Mouse (Mus musculus) frontal cortex, adult 2 months (tissue): Measurements from ENCODE around the gene Endou. TPM values are rescaled to one million over a fixed set of nuclear protein-coding genes. Genes with fewer than 3 reads are reported as not detected.

Source experiments
- DNase-seq, 2 experiments: peaks; one replicate each; pipeline ENCODE4 v3.0.0; 2022; ENCODE audit warnings: low spot score in 1 of 2; ENCODE audit errors: extremely low spot score in 1 of 2
- polyA plus RNA-seq: library from polyadenylated mRNA; depleted of rRNA; stranded (reverse); fragments of >200 nt; gene quantifications from 2 replicates; pipeline ENCODE4 v1.2.3, GENCODE M21; 2012

The Endou gene
- polyA plus RNA-seq, 1 experiment, result 1.0 TPM

GRCm38 (mm10) chr15:97730365-97730764 is 774 bp downstream of the Endou start:
- DNase-seq, result no peak

GRCm38 (mm10) chr15:97728804-97729203 is 2.3 kb downstream of the Endou start:
- DNase-seq, result peak in 1 of 2 experiments; percentile 45

GRCm38 (mm10) chr15:97728394-97728793 is 2.7 kb downstream of the Endou start:
- no peak for DNase-seq

GRCm38 (mm10) chr15:97727520-97727919 is 3.6 kb downstream of the Endou start:
- DNase-seq, result no peak

DNA sequence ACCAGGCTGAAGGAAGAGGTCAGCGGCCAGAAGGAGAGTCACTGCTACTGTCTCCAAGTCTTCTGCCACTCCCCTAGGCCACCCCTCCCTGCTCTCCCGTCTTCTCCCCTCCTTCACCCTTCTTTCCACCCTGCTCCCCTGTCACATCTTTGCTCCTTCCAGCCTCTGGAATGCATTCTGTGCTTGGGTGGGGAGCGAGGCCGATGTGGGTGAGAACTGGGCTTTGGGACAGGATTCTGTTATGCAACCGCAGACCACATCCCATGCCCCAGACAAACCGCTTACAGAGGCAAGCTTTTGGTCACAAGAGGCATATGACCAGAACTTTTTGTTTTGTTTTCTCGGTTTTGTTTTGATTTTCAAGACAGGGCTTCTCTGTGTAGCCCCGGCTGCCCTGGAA is 4.1 kb downstream of the Endou start:
- DNase-seq, result no peak

DNA sequence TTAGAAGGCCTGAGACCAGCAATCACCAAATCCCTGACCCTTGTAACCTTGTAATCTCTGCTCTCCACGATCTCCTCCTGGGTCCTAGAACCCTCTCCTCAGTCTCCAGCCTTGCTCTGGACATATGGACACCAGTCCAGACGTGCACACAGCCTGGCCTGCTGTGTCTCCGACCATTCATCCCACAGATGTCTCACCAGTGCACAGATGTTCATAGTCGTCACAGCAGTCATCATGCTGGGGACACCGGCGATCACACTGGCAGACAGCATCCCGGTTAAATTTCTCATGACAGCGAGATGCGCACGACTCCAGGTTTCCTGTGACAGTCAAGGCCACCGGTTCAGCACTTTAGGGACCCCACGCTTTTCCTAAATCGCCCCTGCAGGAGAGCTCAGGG is 4.8 kb downstream of the Endou start:
- DNase-seq, result no peak

DNA sequence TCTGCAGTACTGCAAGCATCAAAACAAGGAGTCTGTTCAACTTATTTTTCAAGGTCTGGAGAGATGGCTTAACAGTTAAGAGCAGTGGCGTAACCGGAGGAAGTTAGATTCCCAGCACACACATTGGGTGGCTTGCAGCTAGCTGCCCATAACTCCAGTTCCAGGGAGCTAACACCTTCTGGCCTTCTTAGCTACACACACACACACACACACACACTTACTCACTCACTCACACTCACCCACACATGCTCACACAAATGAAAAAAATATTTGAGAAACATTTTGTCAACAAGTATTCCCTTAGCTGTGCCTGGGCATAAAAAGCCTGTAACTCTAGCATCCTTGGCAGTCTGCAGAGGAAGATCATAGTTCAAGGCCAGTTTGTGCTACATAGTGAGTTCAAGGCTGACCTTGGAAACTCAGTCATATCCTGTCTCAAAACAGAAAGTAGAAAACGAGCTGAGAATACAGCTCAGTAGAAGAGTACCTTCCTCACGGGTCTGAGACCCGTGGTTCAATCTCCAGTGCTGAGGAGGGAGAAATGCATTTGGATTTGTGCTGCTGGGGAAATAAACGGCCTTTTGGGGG is 5.8 kb downstream of the Endou start:
- DNase-seq, result no peak

DNA sequence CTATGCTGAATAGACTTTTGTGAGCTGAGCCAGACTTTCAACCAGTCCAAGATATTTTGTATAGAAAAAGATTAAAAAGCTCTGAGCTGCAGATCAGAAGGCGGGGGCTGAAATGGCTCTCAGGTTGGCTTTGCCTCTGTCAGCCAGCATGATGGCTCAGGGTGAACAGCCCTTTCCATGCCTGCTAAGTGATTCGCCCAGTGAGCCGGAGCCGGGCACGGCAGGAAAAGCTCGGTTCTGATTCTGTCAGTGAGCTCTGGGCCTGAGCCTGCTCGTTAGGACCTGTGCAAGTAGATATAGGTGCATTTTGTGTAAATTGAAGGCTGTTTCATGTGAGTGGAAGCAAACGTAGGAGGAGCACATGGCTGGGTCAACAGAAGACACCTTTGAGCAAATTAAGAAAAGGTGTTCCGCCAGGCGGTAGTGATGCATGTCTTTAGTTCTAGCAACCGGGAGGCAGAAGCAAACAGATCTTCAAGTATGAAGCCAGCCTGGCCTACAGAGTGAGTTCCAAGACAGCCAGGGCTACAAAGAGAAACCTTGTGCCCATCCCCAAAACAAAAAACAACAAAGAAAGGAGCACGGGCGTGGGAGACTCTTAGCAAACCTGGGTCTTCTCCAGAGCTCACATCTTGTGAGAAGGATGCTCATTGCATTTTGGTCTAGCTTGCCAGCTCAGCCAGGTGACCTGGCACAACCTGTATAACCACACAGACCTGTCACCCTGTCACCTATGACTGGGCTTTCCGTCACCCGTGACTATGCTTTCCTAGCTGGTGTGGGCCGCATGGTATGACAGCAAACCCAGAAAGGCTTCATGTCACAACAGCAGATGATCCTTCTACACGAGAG is 6.6 kb downstream of the Endou start:
- DNase-seq, result no peak

DNA sequence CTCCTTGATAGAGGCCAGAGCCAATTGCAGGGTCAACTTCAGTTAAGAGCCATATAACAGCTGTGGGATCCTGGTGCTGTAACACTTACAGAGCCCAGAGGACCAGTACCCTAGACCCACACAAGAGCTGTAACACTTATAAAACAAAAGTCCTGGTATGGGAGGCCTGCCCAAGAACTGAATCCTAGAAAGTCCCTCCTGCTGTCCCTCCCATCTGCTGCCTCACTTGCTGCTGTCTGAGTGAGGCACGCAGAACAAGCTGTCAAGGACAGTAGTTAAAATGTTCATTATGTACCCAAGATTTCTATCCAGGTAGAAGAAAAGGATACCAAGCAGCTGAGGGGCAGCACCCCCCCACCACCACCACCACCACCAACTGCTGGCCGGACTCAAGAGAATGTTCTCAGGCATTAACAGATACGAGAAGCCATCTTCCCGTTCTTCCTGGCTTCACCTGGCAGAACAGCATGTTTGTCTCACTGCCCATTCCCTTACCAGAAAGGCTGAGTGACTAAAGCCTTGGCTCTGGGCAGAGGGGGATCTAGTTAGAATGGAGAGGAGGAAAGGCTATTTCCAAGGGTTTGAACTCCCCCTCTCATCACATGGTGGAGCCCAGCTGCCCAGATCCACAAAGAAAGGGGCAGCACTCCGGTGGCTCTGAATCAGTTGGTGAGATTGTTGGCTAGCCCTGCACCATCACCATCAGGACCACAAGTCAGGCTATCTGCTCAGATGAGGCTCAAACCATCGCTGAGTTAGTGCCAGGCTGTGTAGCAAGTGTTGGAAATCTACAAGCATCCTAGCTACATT is 7.4 kb downstream of the Endou start:
- DNase-seq, result no peak

DNA sequence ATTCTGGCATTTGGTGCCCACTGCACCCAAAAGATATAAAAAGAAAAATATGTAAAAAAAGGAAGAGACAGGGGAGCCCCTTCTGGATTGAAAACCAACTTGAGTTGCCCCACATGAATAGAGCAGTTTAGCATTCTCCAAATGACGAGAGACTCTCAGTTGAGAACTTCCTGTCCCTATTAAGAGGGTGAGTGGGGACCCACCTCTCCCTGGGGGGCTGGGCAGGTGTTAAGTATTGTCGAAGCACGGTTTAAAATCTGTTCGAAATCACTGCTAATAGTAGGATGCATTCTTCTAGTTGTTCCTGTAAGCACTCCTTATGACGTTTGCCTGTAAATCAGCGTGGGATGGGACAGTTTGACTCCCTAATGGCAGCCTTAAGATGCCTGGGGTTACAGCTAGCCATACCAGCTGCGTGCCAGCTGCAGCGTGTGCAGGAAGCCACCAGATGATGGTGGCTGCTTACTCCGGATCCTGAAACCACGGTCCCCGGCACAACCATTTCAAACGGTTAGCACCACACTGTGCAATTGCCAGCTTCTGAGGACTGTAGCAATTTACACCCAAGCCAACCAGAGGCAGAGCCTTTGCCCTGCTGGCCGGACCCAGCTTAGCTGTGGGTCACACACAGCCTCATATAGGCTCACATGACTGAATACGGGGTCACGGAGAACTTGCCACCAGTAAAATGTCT is 10.0 kb downstream of the Endou start:
- DNase-seq, result no peak

DNA sequence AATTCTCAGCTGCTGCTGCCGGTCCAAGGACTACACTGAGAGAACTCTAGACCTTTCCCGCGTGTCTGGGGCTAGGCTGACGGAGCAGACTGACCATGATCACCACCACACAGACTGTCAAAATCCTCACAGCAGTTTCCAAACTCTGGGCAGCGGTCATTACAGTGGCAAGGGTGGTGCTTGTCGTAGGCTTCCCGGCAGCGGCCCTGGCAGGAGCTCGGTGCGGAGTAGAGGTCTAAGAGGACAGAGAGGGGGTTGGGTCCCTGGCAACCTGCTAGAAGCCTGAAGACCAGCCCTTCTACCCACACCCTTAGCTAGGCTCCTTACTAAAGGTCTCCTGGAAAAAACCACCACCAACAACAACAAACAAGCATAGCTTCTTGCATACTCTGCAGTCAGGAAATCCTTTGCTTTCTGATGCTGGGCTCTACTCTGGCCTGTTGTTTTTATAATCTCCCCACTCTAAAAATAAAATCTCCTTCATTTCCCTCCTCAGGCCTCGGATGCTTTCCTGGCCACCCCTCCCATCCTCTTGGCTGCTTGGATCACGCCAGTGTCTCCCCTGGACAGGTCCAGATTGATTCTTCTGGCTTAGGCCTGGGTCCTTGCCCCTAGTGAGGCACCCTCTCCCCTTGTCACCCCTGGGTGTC is 11.0 kb downstream of the Endou start:
- DNase-seq, result no peak

- DNase-seq, result no peak
These were observed 11.6 kb downstream of the Endou start for GRCm38 (mm10) chr15:97719494-97719893.

GRCm38 (mm10) chr15:97718535-97719155 is 12.5 kb downstream of the Endou start:
- no peak for DNase-seq

GRCm38 (mm10) chr15:97717861-97718534 is 13.1 kb downstream of the Endou start:
- peak in 1 of 2 experiments; percentile 70 for DNase-seq

- DNase-seq, result no peak
These were observed 14.4 kb downstream of the Endou start for GRCm38 (mm10) chr15:97716782-97717181.

DNA sequence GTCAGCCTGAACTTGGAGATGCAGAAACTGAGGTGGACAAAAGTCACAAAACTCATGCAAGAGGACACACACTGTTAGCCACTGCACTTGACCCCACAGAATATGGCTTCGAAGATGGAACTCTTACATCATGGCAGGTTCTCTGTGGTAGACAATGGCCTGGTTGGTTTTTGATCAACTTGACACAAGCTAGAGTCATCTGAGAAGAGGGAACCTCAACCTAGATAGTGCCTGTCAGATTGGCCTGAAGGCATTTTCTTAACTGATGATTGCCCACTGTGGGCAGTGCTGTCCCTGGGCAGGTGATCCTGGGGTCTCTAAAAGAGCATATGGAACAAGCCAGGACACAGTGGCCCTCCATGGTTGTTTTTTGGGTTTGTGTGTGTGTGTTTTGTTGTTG is 15.4 kb downstream of the Endou start:
- no peak for DNase-seq

DNA sequence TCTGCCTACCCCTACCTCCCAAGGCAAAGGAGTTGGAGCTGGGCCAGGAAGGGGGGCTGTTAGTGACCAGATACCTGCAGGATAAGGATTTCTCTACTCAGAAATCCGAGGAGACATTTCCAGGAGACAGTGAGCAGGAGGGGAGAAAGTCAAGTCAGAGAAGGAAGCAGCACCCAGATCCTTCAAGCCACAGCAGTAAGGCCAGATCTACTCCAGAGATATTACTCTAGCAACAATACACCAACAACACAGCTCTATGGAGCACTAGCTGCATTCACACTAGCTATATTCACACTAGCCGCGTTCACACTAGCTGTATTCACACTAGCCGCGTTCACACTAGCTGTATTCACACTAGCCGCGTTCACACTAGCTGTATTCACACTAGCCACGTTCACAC is 16.1 kb downstream of the Endou start:
- no peak for DNase-seq

- no peak for DNase-seq
These were observed 18.6 kb downstream of the Endou start for GRCm38 (mm10) chr15:97712546-97712945.

GRCm38 (mm10) chr15:97710906-97711305 is 20.2 kb downstream of the Endou start:
- no peak for DNase-seq
